Mouse (Mus musculus): Measurements from ENCODE around the gene Nrg4. TPM values are rescaled to one million over a fixed set of nuclear protein-coding genes. Genes with fewer than 3 reads are reported as not detected.
A peak's percentile ranks its signal among the peaks of the same experiment; 100 is the strongest.

Gene Nrg4
- total and polyA plus RNA-seq, 3 experiments = 0.81 to 1.7 (median 1.2) TPM

DNA sequence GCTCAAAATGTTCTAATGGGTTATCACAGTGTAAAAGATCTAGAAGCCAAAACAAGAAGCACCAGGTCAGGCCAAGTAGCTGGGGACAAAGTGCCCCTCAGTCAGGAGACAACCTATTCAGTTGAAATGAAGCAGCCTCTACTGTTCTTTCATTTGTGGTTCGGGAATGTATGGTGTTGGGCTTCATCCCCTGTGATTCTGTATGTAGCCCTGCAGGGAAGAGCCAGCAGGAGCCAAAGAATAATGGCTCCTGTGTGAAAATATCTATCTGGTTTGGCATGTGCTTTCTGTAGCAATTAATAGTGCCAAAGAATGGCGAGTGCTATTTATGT lies 118.2 kb downstream of the Nrg4 start:
- in situ Hi-C loops (cut with MboI; ENCODE audit: low pct_ligation_motif_present, low pct_unique_long_range_greater_than_20kb, low sequenced_read_pairs) = no loop called here

DNA sequence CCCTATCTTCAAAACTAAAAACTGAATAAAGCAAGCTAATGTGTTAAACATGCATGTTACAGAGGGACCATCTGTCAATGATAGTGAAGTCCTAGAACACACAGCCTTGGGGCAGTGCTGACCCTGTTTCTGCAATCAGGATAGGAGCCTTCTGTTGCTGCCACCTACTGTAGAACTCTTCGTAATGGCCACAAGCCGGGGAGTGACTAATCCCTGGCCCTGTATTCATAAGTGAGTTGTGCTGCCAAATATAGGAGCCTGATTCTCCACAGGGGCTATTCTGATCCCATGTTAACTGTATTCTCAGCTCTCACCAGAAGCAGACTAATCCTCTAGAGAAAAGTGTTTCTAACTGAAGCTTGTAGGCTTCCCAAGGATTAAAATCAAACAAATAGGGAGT lies 127.3 kb downstream of the Nrg4 start:
- H3K79me2 ChIP-seq (replicated peaks; ENCODE audit: control insufficient read depth, extremely low read depth, insufficient read depth, poor library complexity, severe bottlenecking) = no peaks in the 10 kb centered on the region
- no peaks in the 10 kb centered on the region for H3K27me3 ChIP-seq (replicated peaks)
- no peak overlapping the region for H3K27ac ChIP-seq (ENCODE audit: insufficient read depth, low read depth)
- peaks cover 4 to 40% of the 10 kb centered on the region in 2 experiments for H3K36me3 ChIP-seq (replicated peaks in 1 of 2; ENCODE audit: control insufficient read depth in 1 of 2, insufficient read depth in 1 of 2, low read length in 1 of 2)
- no peak for TF ChIP-seq JUN (IDR thresholded peaks at IDR 0.05; ENCODE audit: insufficient read depth, low read depth, low read length)
- no peak for TF ChIP-seq SMC3 (IDR thresholded peaks at IDR 0.05; ENCODE audit: low read depth, low read length)
- no peak for TF ChIP-seq MXI1 (IDR thresholded peaks at IDR 0.05; ENCODE audit: low read depth, low read length)
- TF ChIP-seq ZNF384 (IDR thresholded peaks at IDR 0.05; ENCODE audit: low read depth, low read length) = no peak
- no peak for TF ChIP-seq ZMIZ1 (IDR thresholded peaks at IDR 0.05; ENCODE audit: low read depth, low read length)
- no peak for TF ChIP-seq PAX5 (IDR thresholded peaks at IDR 0.05; ENCODE audit: low read length)
- TF ChIP-seq NELFE (IDR thresholded peaks at IDR 0.05; ENCODE audit: low read depth, low read length) = no peak
- no peak for TF ChIP-seq E2F4 (IDR thresholded peaks at IDR 0.05; ENCODE audit: insufficient replicate concordance, low read depth, low read length)
- TF ChIP-seq GABPA (IDR thresholded peaks at IDR 0.05; ENCODE audit: insufficient replicate concordance, low read depth, low read length) = no peak
- TF ChIP-seq MAX (IDR thresholded peaks at IDR 0.05; ENCODE audit: low read length) = no peak
- no peak for TF ChIP-seq MEF2A (IDR thresholded peaks at IDR 0.05; ENCODE audit: borderline replicate concordance, low read depth, low read length)
- TF ChIP-seq NRF1 (IDR thresholded peaks at IDR 0.05; ENCODE audit: low read depth, low read length) = no peak
- no peak for TF ChIP-seq POLR2A (IDR thresholded peaks at IDR 0.05; ENCODE audit: low read depth, low read length)
- no peak for TF ChIP-seq USF2 (conservative IDR thresholded peaks at IDR 0.05; ENCODE audit: low read depth, low read length)
- no peak for TF ChIP-seq SIN3A (IDR thresholded peaks at IDR 0.05; ENCODE audit: low read length)
- no peak for TF ChIP-seq CHD1 (IDR thresholded peaks at IDR 0.05; ENCODE audit: low read depth, low read length)
- no peak for DNase-seq (ENCODE audit: extremely low read depth)
- no peak overlapping the region for H3K4me2 ChIP-seq (ENCODE audit: insufficient read depth, low read depth, poor library complexity, severe bottlenecking)
- dilution Hi-C loops (cut with MboI; ENCODE audit: extremely low pct_ligation_motif_present, extremely low pct_unique_long_range_greater_than_20kb, low sequenced_read_pairs) (no loop called here), in situ Hi-C loops (cut with MboI; ENCODE audit: low pct_ligation_motif_present, low pct_unique_long_range_greater_than_20kb, low sequenced_read_pairs) (no loop called here)
- H3K9ac ChIP-seq (ENCODE audit: insufficient read depth, low read depth) = no peak overlapping the region
- no peak overlapping the region for H3K4me3 ChIP-seq (replicated peaks in 1 of 3; ENCODE audit: low read depth in 2 of 3, low read length in 2 of 3, poor library complexity in 1 of 3)
- no peaks in the 10 kb centered on the region for H3K4me1 ChIP-seq (ENCODE audit: control insufficient read depth in 1 of 2, insufficient read depth in 2 of 2)
- H3K9me3 ChIP-seq (replicated peaks; ENCODE audit: low read length) = no peaks in the 10 kb centered on the region

More for the DNA sequence above, 118.2 kb downstream of the Nrg4 start:
- no peak for TF ChIP-seq MXI1 (IDR thresholded peaks at IDR 0.05; ENCODE audit: low read depth, low read length)
- TF ChIP-seq MYC (IDR thresholded peaks at IDR 0.05; ENCODE audit: low read depth, low read length) = peak; percentile 61; the same call in 1 of the 2 replicates
- Histone ChIP-seq H3K27ac (ENCODE audit: insufficient read depth, low read depth) (0 out of 2 replicates have a peak overlapping the region, but pooled peaks have one; percentile 8), H3K4me3 (replicated peaks in 1 of 3; ENCODE audit: low read depth in 2 of 3, low read length in 2 of 3, poor library complexity in 1 of 3) (peak overlapping the region; percentile 86 to 93 (median 91)), H3K9me3 (replicated peaks; ENCODE audit: low read length) (no peaks in the 10 kb centered on the region), H3K36me3 (replicated peaks in 1 of 2; ENCODE audit: control insufficient read depth in 1 of 2, insufficient read depth in 1 of 2, low read length in 1 of 2) (peaks cover 8 to 41% of the 10 kb centered on the region in 2 experiments), H3K9ac (ENCODE audit: insufficient read depth, low read depth) (peak overlapping the region; percentile 55), H3K4me1 (ENCODE audit: control insufficient read depth in 1 of 2, insufficient read depth in 2 of 2) (peaks cover 3 to 28% of the 10 kb centered on the region in 2 experiments; a peak in 3 of 4 replicates), H3K27me3 (replicated peaks) (no peaks in the 10 kb centered on the region), H3K4me2 (ENCODE audit: insufficient read depth, low read depth, poor library complexity, severe bottlenecking) (peak overlapping the region; percentile 73), H3K79me2 (replicated peaks; ENCODE audit: control insufficient read depth, extremely low read depth, insufficient read depth, poor library complexity, severe bottlenecking) (peaks cover 8% of the 10 kb centered on the region)
- dilution Hi-C loops (cut with MboI; ENCODE audit: extremely low pct_ligation_motif_present, extremely low pct_unique_long_range_greater_than_20kb, low sequenced_read_pairs) = no loop called here
- DNase-seq (ENCODE audit: extremely low read depth) = no peak
